8 mouse cellular contexts compared by ENCODE assay signal in the genomic region with DNA sequence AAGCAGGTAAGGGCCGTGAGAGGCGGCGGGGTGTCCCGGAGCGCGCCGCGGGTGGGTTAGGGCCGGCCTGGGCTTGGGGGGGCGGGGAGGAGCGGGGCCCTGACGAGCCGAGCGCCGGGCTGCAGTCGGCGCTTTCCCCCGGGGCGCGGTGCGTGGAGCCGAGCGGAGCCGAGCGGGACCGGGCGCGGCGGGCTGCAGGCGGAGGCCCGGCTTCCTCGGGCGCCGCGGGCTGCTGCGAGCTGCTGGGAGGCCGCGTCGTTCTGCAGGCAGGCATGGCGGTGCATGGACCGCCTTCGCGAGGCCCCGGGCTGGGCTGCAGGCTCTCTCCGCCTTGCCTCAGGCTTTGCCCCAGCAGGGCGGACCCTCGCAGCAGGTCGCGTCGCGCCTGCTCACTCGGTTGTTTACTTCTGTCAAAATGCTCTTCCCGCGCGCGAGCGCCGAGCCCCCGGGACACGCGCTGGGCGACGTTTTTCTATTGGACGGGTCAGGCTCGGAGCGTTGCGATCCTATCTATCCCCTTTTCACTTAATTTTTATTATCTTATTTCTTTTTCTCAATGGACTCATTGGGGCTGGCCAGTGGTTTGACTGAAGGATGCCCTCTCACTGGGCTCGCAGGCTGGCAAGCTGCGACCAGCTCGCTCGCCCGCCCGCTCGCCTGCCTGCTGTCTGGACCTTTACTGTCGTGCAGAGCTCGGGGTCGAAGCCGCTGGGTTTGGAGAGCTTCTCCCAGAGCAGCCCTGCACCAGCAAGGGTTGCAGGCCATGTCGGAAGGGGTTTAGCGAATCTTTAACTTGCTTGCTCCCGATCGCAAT. TPM values are rescaled to one million over a fixed set of nuclear protein-coding genes. Genes with fewer than 3 reads are reported as not detected.
A peak's percentile ranks its signal among the peaks of the same experiment; 100 is the strongest.
DNase-seq lines count a peak whose midpoint lies in the region; ATAC-seq and TF ChIP-seq lines count a peak whose summit lies in the region.

No protein-coding gene starts in this region.

- peak overlapping the region; percentile 85 for H3K4me3 ChIP-seq in kidney, adult 2 months (ENCODE audit: insufficient read depth, low read depth, low read length)
- H3K4me3 ChIP-seq in limb, embryonic 14.5 days (replicated peaks; ENCODE audit: low read length): peak overlapping the region; percentile 95
- peak overlapping the region; percentile 96 for H3K4me3 ChIP-seq in midbrain, embryonic 14.5 days (replicated peaks; ENCODE audit: low read depth, low read length)

- DNase-seq in 416B (ENCODE audit: low read depth): peak; percentile 45
- peak; percentile 78 for DNase-seq in adrenal gland, adult 2 months
- DNase-seq in embryo, embryonic 11 days: peak; percentile 78
- DNase-seq in gastrocnemius, postnatal 25 days: peak; percentile 41
- peak; percentile 61 for DNase-seq in kidney, adult 2 months
- DNase-seq in limb, embryonic 14.5 days (ENCODE audit: low spot score): peak; percentile 38
- peak; percentile 81 for DNase-seq in midbrain, embryonic 14.5 days
- DNase-seq in spleen, postnatal 10 days (ENCODE audit: low spot score in 2 of 2): peak; percentile 77

- no peaks in the 10 kb centered on the region for H3K27me3 ChIP-seq in kidney, adult 2 months (replicated peaks; ENCODE audit: control insufficient read depth, insufficient read depth, low read length)
- no peaks in the 10 kb centered on the region for H3K27me3 ChIP-seq in limb, embryonic 14.5 days (ENCODE audit: control insufficient read depth, insufficient read depth, low read length)
- H3K27me3 ChIP-seq in midbrain, embryonic 14.5 days (ENCODE audit: control insufficient read depth, insufficient read depth, low read length): no peaks in the 10 kb centered on the region

- ATAC-seq in limb, embryonic 14.5 days (ENCODE audit: low FRiP score, low read depth): peak; percentile 51
- ATAC-seq in midbrain, embryonic 14.5 days (ENCODE audit: low FRiP score, low TSS enrichment): peak; percentile 63

- WGBS in kidney, adult 2 months: under 1% methylated on average over 82 of the region's 82 CpGs
- under 1% methylated on average over 59 of the region's 82 CpGs for WGBS in limb, embryonic 14.5 days
- WGBS in midbrain, embryonic 14.5 days: under 1% methylated on average over 80 of the region's 82 CpGs

- TF ChIP-seq CTCF in kidney, adult 2 months (conservative IDR thresholded peaks at IDR 0.05; ENCODE audit: insufficient read depth, insufficient read length, low read depth, low read length): no peak

- peak overlapping the region; percentile 66 for H3K4me2 ChIP-seq in limb, embryonic 14.5 days (replicated peaks; ENCODE audit: low read depth, low read length, severe bottlenecking)
- H3K4me2 ChIP-seq in midbrain, embryonic 14.5 days (ENCODE audit: low read length): peak overlapping the region; percentile 91

- no peaks in the 10 kb centered on the region for H3K36me3 ChIP-seq in kidney, adult 2 months (ENCODE audit: control insufficient read depth, insufficient read depth, low read length)
- H3K36me3 ChIP-seq in limb, embryonic 14.5 days (ENCODE audit: control insufficient read depth, insufficient read depth, low read length): peaks cover 11% of the 10 kb centered on the region
- peaks cover 6% of the 10 kb centered on the region; the same call in 1 of the 2 replicates for H3K36me3 ChIP-seq in midbrain, embryonic 14.5 days (ENCODE audit: control insufficient read depth, insufficient read depth, low read length)

- no peaks in the 10 kb centered on the region for H3K9me3 ChIP-seq in limb, embryonic 14.5 days (ENCODE audit: control insufficient read depth, low read length)
- no peaks in the 10 kb centered on the region for H3K9me3 ChIP-seq in midbrain, embryonic 14.5 days (ENCODE audit: control insufficient read depth, low read length)

- H3K9ac ChIP-seq in limb, embryonic 14.5 days (ENCODE audit: low read depth, low read length, severe bottlenecking): peak overlapping the region; percentile 87
- peak overlapping the region; percentile 96 for H3K9ac ChIP-seq in midbrain, embryonic 14.5 days (replicated peaks; ENCODE audit: low read length)

- peaks cover 13% of the 10 kb centered on the region for H3K4me1 ChIP-seq in kidney, adult 2 months (ENCODE audit: control insufficient read depth, insufficient read depth, low read length)
- H3K4me1 ChIP-seq in limb, embryonic 14.5 days (ENCODE audit: control insufficient read depth, insufficient read depth, low read length): peaks cover 6% of the 10 kb centered on the region
- H3K4me1 ChIP-seq in midbrain, embryonic 14.5 days (ENCODE audit: control insufficient read depth, insufficient read depth, low read length): peaks cover 12% of the 10 kb centered on the region

- TF ChIP-seq POLR2A in kidney, adult 2 months (IDR thresholded peaks at IDR 0.05; ENCODE audit: low read depth, low read length): no peak
- TF ChIP-seq POLR2A in limb, embryonic 14.5 days (IDR thresholded peaks at IDR 0.05; ENCODE audit: borderline replicate concordance, extremely low read depth, insufficient read depth, insufficient read length): no peak

- H3K27ac ChIP-seq in kidney, adult 2 months (ENCODE audit: insufficient read depth, low read depth, low read length): peak overlapping the region; percentile 61
- H3K27ac ChIP-seq in limb, embryonic 14.5 days (replicated peaks; ENCODE audit: low read depth, low read length): peak overlapping the region; percentile 95
- H3K27ac ChIP-seq in midbrain, embryonic 14.5 days (replicated peaks; ENCODE audit: low read depth, low read length): peak overlapping the region; percentile 98

RNA-seq across cellular contexts. Expression of a gene that starts 0.6 kb away (rescaled TPM):
- total RNA-seq in adrenal gland, adult 2 months (2021): 10 to 100 TPM; 28.8 to 32.0 TPM
- 2.2 and 2.5 TPM in 2 replicates for polyA plus RNA-seq in adrenal gland, adult 2 months (2012; rRNA removed)
- total RNA-seq in gastrocnemius, postnatal 25 days (2021): 10 to 100 TPM; 13.9 to 16.0 TPM
- polyA plus RNA-seq in kidney, adult 2 months (2012; rRNA removed): 3.3 and 5.1 TPM in 2 replicates
- polyA plus RNA-seq in limb, embryonic 14.5 days (2012; rRNA removed): 28.2 and 42.4 TPM in 2 replicates
- 60.8 and 64.5 TPM in 2 replicates for polyA plus RNA-seq in limb, embryonic 14.5 days (2014; fragmentation: Nextera tagmentation; extraction: Ambion mirVana)
- 66.3 and 67.8 TPM in 2 replicates for polyA plus RNA-seq in midbrain, embryonic 14.5 days (2014; fragmentation: Nextera tagmentation; extraction: Ambion mirVana)

RNA-seq across cellular contexts. Expression of a gene that starts 11.9 kb away (rescaled TPM):
- total RNA-seq in adrenal gland, adult 2 months (2021): 10 to 100 TPM; 72.7 to 98.1 TPM
- polyA plus RNA-seq in adrenal gland, adult 2 months (2012; rRNA removed): 72.0 and 89.9 TPM in 2 replicates
- 10 to 100 TPM; 42.5 to 67.6 TPM for total RNA-seq in gastrocnemius, postnatal 25 days (2021)
- 96.4 and 112 TPM in 2 replicates for polyA plus RNA-seq in kidney, adult 2 months (2012; rRNA removed)
- 52.1 and 70.6 TPM in 2 replicates for polyA plus RNA-seq in limb, embryonic 14.5 days (2012; rRNA removed)
- polyA plus RNA-seq in limb, embryonic 14.5 days (2014; fragmentation: Nextera tagmentation; extraction: Ambion mirVana): 288 and 300 TPM in 2 replicates
- polyA plus RNA-seq in midbrain, embryonic 14.5 days (2014; fragmentation: Nextera tagmentation; extraction: Ambion mirVana): 221 and 229 TPM in 2 replicates

Comparison
In these comparisons a context has a peak if more than half of its experiments do, and no peak if none do; other contexts are left out.
1. Peak in every context shown above with its lines: DNase-seq, ATAC-seq, H3K4me3 ChIP-seq and H3K27ac ChIP-seq.